Mouse (Mus musculus) regulatory T cell (primary cell): ENCODE results near the gene Slc1a5.

Experiments
- in situ Hi-C: fragments of 300-600 bp; cut with MboI, MseI; formaldehyde crosslinking; loops from one replicate; pipeline ENCODE4 v1.15.1; 2025; ENCODE audit warnings: high pct_unique_total_duplicates

Slc1a5 gene

GRCm38 (mm10) chr7:16845072-16845819 lies 64.1 kb downstream of the Slc1a5 start:
- in situ Hi-C loops: no loop called here

DNA sequence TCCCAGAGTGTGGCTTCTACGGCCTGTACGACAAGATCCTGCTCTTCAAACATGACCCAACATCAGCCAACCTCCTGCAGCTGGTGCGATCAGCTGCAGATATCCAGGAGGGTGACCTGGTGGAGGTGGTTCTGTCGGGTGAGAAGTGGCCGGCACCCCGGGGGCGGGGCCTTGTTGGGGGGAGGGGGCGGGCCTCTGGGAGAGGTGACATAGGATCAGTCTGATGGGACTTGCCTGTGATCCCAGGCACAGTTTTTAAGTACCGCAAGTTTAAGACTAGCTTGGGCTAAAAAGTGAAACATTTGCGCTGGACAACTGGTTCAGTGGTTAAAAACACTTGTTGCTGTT lies 64.7 kb downstream of the Slc1a5 start:
- in situ Hi-C loops: no loop called here

GRCm38 (mm10) chr7:16846775-16847174 lies 65.6 kb downstream of the Slc1a5 start:
- in situ Hi-C loops: no loop called here

DNA sequence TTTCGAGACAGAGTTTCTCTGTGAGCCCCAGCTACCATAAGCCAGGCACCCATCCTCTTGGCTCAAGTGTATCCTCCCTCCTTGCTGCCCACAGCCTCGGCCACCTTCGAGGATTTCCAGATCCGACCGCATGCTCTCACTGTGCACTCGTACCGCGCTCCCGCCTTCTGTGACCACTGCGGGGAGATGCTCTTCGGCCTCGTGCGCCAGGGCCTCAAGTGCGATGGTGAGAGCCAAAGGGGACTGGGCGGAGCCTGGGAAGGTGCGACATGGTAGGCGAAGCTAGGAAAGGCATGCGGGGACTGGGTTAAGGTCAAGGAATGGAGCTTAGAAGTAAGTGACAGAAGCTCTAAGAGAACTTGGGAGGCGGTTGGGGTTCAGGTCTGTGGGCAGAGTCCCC lies 66.4 kb downstream of the Slc1a5 start:
- in situ Hi-C loops: no loop called here
